Mouse (Mus musculus) left cerebral cortex, adult 2 months (tissue): ENCODE measurements at regions not wholly inside any gene's neighbourhood (a gene's known extent, or its start where the extent isn't known, plus 50 kb on each side); places are given as distances from the start of the nearest gene placed in this dataset.
A peak's percentile ranks its signal among the peaks of the same experiment; 100 is the strongest.

ENCODE experiments used
- DNase-seq, 2 experiments: peaks; one replicate each; pipeline ENCODE4 v3.0.0; 2021 to 2022; ENCODE audit warnings: low spot score in 2 of 2, mixed read lengths in 1 of 2; ENCODE audit errors: extremely low spot score in 1 of 2
- H3K27ac ChIP-seq: fragments of 200-600 bp; 2 replicates; pipeline ENCODE4 v1.8.1; 2022
- H3K4me3 ChIP-seq: fragments of 200-600 bp; 2 replicates; pipeline ENCODE4 v1.8.1; 2022
- CTCF ChIP-seq: fragments of 200-600 bp; IDR thresholded peaks from 2 replicates; pipeline ENCODE4 v1.8.1; 2022; ENCODE audit warnings: antibody characterized with exemption, mild to moderate bottlenecking, moderate library complexity
- intact Hi-C: fragments of 180-260 bp; cut with DNase I; formaldehyde crosslinking; loops from one replicate; pipeline ENCODE4 v1.15.1; 2025

GRCm38 (mm10) chr12:49732351-49732750, 347.4 kb downstream of the Gm43517 start:
- intact Hi-C loops = no loop called here
- Histone ChIP-seq H3K27ac (no peak overlapping the region), H3K4me3 (no peak overlapping the region)
- no peak for DNase-seq
- TF ChIP-seq CTCF = no peak

GRCm38 (mm10) chr12:49737100-49737499, 352.1 kb downstream of the Gm43517 start:
- H3K27ac ChIP-seq = no peak overlapping the region
- intact Hi-C loops = no loop called here
- no peak for TF ChIP-seq CTCF
- no peak for DNase-seq
- no peak overlapping the region for H3K4me3 ChIP-seq

GRCm38 (mm10) chr12:49739960-49740740, 355.2 kb downstream of the Gm43517 start:
- intact Hi-C loops = loop anchor here (2.0 to 5.0 kb wide), 5 partner anchors 92 to 373 kb away; no protein-coding TSS in a partner anchor
- no peak for TF ChIP-seq CTCF
- Histone ChIP-seq H3K4me3 (peak overlapping the region; percentile 38), H3K27ac (peak overlapping the region; percentile 60)
- peak; percentile 16 to 41 for DNase-seq

GRCm38 (mm10) chr12:49743402-49743801, 358.4 kb downstream of the Gm43517 start:
- no peak for TF ChIP-seq CTCF
- DNase-seq = no peak
- intact Hi-C loops = loop anchor here (5.0 kb wide), 4 partner anchors 89 to 341 kb away; no protein-coding TSS in a partner anchor
- peak overlapping the region; percentile 4; the same call in 1 of the 2 replicates for H3K27ac ChIP-seq
- no peak overlapping the region for H3K4me3 ChIP-seq

GRCm38 (mm10) chr12:49747081-49747480, 362.1 kb downstream of the Gm43517 start:
- intact Hi-C loops = no loop called here
- no peak for TF ChIP-seq CTCF
- no peak overlapping the region for H3K4me3 ChIP-seq
- H3K27ac ChIP-seq = no peak overlapping the region
- DNase-seq = no peak

GRCm38 (mm10) chr12:49758391-49758790, 373.4 kb downstream of the Gm43517 start:
- TF ChIP-seq CTCF = no peak
- H3K4me3 ChIP-seq = no peak overlapping the region
- intact Hi-C loops = no loop called here
- DNase-seq = no peak
- H3K27ac ChIP-seq = no peak overlapping the region

GRCm38 (mm10) chr12:49764541-49764940, 379.6 kb downstream of the Gm43517 start:
- DNase-seq = no peak
- no peak overlapping the region for H3K27ac ChIP-seq
- intact Hi-C loops = no loop called here

GRCm38 (mm10) chr12:49808341-49808740, 423.4 kb downstream of the Gm43517 start:
- intact Hi-C loops = no loop called here
- Histone ChIP-seq H3K4me3 (no peak overlapping the region), H3K27ac (no peak overlapping the region)
- no peak for DNase-seq
- no peak for TF ChIP-seq CTCF

More at GRCm38 (mm10) chr12:49764541-49764940, 379.6 kb downstream of the Gm43517 start:
- no peak overlapping the region for H3K4me3 ChIP-seq
- no peak for TF ChIP-seq CTCF

GRCm38 (mm10) chr12:49814653-49815052, 429.7 kb downstream of the Gm43517 start:
- no peak overlapping the region for H3K27ac ChIP-seq
- intact Hi-C loops = no loop called here
- TF ChIP-seq CTCF = no peak
- H3K4me3 ChIP-seq = no peak overlapping the region
- DNase-seq = no peak

- DNase-seq = no peak
- Histone ChIP-seq H3K27ac (no peak overlapping the region), H3K4me3 (no peak overlapping the region)
- TF ChIP-seq CTCF = no peak
- intact Hi-C loops = no loop called here
These were observed 442.8 kb downstream of the Gm43517 start for GRCm38 (mm10) chr12:49827769-49828168.

GRCm38 (mm10) chr12:49828553-49828952, 443.6 kb downstream of the Gm43517 start:
- no peak overlapping the region; the same call in 1 of the 2 replicates for H3K27ac ChIP-seq
- no peak for DNase-seq
- no peak for TF ChIP-seq CTCF
- intact Hi-C loops = no loop called here
- no peak overlapping the region for H3K4me3 ChIP-seq

GRCm38 (mm10) chr12:49830665-49831064, 445.7 kb downstream of the Gm43517 start:
- H3K4me3 ChIP-seq = no peak overlapping the region
- no peak overlapping the region for H3K27ac ChIP-seq
- TF ChIP-seq CTCF = no peak
- no peak for DNase-seq
- intact Hi-C loops = loop anchor here (5.0 kb wide), 1 partner anchor 88 kb away; no protein-coding TSS in a partner anchor
